Mouse (Mus musculus) left cerebral cortex, adult 9 months (tissue): Measurements from ENCODE around the gene Atg10.
A peak's percentile ranks its signal among the peaks of the same experiment; 100 is the strongest.

Experiments
- DNase-seq, 2 experiments: peaks; one replicate each; pipeline ENCODE4 v3.0.0; 2022; ENCODE audit warnings: low spot score in 2 of 2

Gene Atg10

GRCm38 (mm10) chr13:91175347-91175746, 48.4 kb downstream of the Atg10 start:
- no peak for DNase-seq

GRCm38 (mm10) chr13:91171766-91172491, 51.8 kb downstream of the Atg10 start:
- DNase-seq: no peak

GRCm38 (mm10) chr13:91171205-91171604, 52.6 kb downstream of the Atg10 start:
- no peak for DNase-seq

- no peak for DNase-seq
These were observed 54.0 kb downstream of the Atg10 start for GRCm38 (mm10) chr13:91169529-91170319.

- no peak for DNase-seq
These were observed 55.3 kb downstream of the Atg10 start for GRCm38 (mm10) chr13:91168486-91168885.

GRCm38 (mm10) chr13:91167561-91167960, 56.2 kb downstream of the Atg10 start:
- no peak for DNase-seq

GRCm38 (mm10) chr13:91166286-91166685, 57.5 kb downstream of the Atg10 start:
- no peak for DNase-seq

GRCm38 (mm10) chr13:91165200-91165599, 58.6 kb downstream of the Atg10 start:
- DNase-seq: peak; percentile 32 to 49

GRCm38 (mm10) chr13:91163292-91163691, 60.5 kb downstream of the Atg10 start:
- DNase-seq: no peak

GRCm38 (mm10) chr13:91162452-91162851, 61.3 kb downstream of the Atg10 start:
- DNase-seq: no peak

- DNase-seq: no peak
These were observed 63.2 kb downstream of the Atg10 start for GRCm38 (mm10) chr13:91160616-91161015.

GRCm38 (mm10) chr13:91159881-91160280, 63.9 kb downstream of the Atg10 start:
- DNase-seq: no peak

GRCm38 (mm10) chr13:91157941-91158340, 65.8 kb downstream of the Atg10 start:
- no peak for DNase-seq

- no peak for DNase-seq
These were observed 66.3 kb downstream of the Atg10 start for GRCm38 (mm10) chr13:91157429-91157828.

GRCm38 (mm10) chr13:91156949-91157348, 66.8 kb downstream of the Atg10 start:
- no peak for DNase-seq

GRCm38 (mm10) chr13:91156308-91156707, 67.5 kb downstream of the Atg10 start:
- DNase-seq: no peak

- DNase-seq: no peak
These were observed 68.2 kb downstream of the Atg10 start for GRCm38 (mm10) chr13:91155429-91156207.

- DNase-seq: no peak
These were observed 69.1 kb downstream of the Atg10 start for GRCm38 (mm10) chr13:91154622-91155021.

- DNase-seq: no peak
These were observed 87.4 kb downstream of the Atg10 start for GRCm38 (mm10) chr13:91136337-91136736.

GRCm38 (mm10) chr13:91133334-91133890, 90.4 kb downstream of the Atg10 start:
- no peak for DNase-seq

GRCm38 (mm10) chr13:91129071-91129470, 94.7 kb downstream of the Atg10 start:
- no peak for DNase-seq

- DNase-seq: peak in 1 of 2 experiments; percentile 60
These were observed 95.2 kb downstream of the Atg10 start for GRCm38 (mm10) chr13:91128581-91128980.
